Comparison of ENCODE assay signal across 19 mouse cellular contexts in the genomic region with DNA sequence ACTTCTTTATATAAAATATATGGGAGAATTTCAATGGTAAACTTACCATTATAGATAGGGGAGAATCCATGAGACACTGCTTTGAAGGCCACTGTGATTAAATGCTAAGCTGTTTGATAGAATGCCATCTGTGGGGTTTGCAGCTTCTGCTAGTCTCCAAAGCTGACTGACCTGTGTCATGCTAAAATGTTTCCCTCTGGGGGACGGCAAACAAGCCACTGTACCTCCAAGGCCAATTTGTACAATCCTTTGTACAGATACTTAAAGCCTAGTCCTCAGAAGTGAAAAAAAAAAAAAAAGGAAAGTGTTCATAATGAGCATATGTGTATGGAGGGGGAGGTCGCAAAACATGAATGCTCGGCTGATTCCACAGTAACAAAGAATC.
DNase-seq lines count a peak whose midpoint lies in the region; ATAC-seq and TF ChIP-seq lines count a peak whose summit lies in the region.
"Had no signal": no experiment of that assay in that cellular context is flagged by ENCODE, and none has a peak within 500 bp of the region (broad histone marks: within the 10 kb centered on the region; RNA-seq: fewer than 3 reads in every experiment).

No protein-coding gene starts in this region.

- no peak overlapping the region for H3K4me3 ChIP-seq in forebrain, embryonic 11.5 days (ENCODE audit: low read depth, low read length)
- no peak overlapping the region for H3K4me3 ChIP-seq in forebrain, embryonic 16.5 days (replicated peaks; ENCODE audit: low read length)
- no peak overlapping the region for H3K4me3 ChIP-seq in forebrain, embryonic 13.5 days
- no peak overlapping the region for H3K4me3 ChIP-seq in midbrain, embryonic 13.5 days (replicated peaks)
- no peak overlapping the region for H3K4me3 ChIP-seq in stomach, postnatal 0 days (ENCODE audit: low read depth, low read length)
- no peak overlapping the region for H3K4me3 ChIP-seq in kidney, embryonic 15.5 days (replicated peaks)
- H3K4me3 ChIP-seq: embryonic facial prominence, embryonic 13.5 days; heart, embryonic 12.5 days; hindbrain, embryonic 10.5 days; hindbrain, embryonic 15.5 days had no signal

- WGBS in forebrain, embryonic 11.5 days: 50% methylated on average over 3 of the region's 3 CpGs
- WGBS in forebrain, embryonic 16.5 days: 17% methylated on average over 3 of the region's 3 CpGs
- 27% methylated on average over 3 of the region's 3 CpGs for WGBS in forebrain, embryonic 13.5 days
- 36% methylated on average over 3 of the region's 3 CpGs for WGBS in midbrain, embryonic 13.5 days
- 73% methylated on average over 3 of the region's 3 CpGs for WGBS in stomach, postnatal 0 days
- WGBS in kidney, embryonic 15.5 days: 75% methylated on average over 3 of the region's 3 CpGs

- H3K4me1 ChIP-seq in forebrain, embryonic 11.5 days (replicated peaks; ENCODE audit: control insufficient read depth, insufficient read depth, low read length): no peaks in the 10 kb centered on the region
- H3K4me1 ChIP-seq in forebrain, embryonic 16.5 days (replicated peaks; ENCODE audit: control insufficient read depth, insufficient read depth, low read length): no peaks in the 10 kb centered on the region
- H3K4me1 ChIP-seq in forebrain, embryonic 13.5 days: peaks cover 5% of the 10 kb centered on the region
- H3K4me1 ChIP-seq in midbrain, embryonic 13.5 days (replicated peaks): peaks cover 8% of the 10 kb centered on the region; the same call in 1 of the 2 replicates
- H3K4me1 ChIP-seq in stomach, postnatal 0 days (replicated peaks; ENCODE audit: control insufficient read depth, insufficient read depth): no peaks in the 10 kb centered on the region
- H3K4me1 ChIP-seq in kidney, embryonic 15.5 days: no peaks in the 10 kb centered on the region
- H3K4me1 ChIP-seq: embryonic facial prominence, embryonic 13.5 days; heart, embryonic 12.5 days; hindbrain, embryonic 10.5 days; hindbrain, embryonic 15.5 days had no signal

- no peak overlapping the region for H3K9ac ChIP-seq in forebrain, embryonic 11.5 days (ENCODE audit: low read length)
- no peak overlapping the region for H3K9ac ChIP-seq in forebrain, embryonic 16.5 days (replicated peaks; ENCODE audit: low read depth, low read length)
- H3K9ac ChIP-seq in forebrain, embryonic 13.5 days: no peak overlapping the region
- no peak overlapping the region for H3K9ac ChIP-seq in midbrain, embryonic 13.5 days (replicated peaks)
- no peak overlapping the region for H3K9ac ChIP-seq in stomach, postnatal 0 days (ENCODE audit: low read length)
- no peak overlapping the region for H3K9ac ChIP-seq in kidney, embryonic 15.5 days
- H3K9ac ChIP-seq: embryonic facial prominence, embryonic 13.5 days; heart, embryonic 12.5 days; hindbrain, embryonic 15.5 days had no signal

- TF ChIP-seq EP300 in stomach, postnatal 0 days (optimal IDR thresholded peaks at IDR 0.05): no peak

- no peak for TF ChIP-seq CTCF in stomach, postnatal 0 days (IDR thresholded peaks at IDR 0.05; ENCODE audit: low read depth)

- H3K27ac ChIP-seq in forebrain, embryonic 11.5 days (ENCODE audit: low read depth, low read length): peak overlapping the region; percentile 46
- no peak overlapping the region for H3K27ac ChIP-seq in forebrain, embryonic 16.5 days (ENCODE audit: low read length)
- no peak overlapping the region for H3K27ac ChIP-seq in forebrain, embryonic 13.5 days
- H3K27ac ChIP-seq in midbrain, embryonic 13.5 days: peak overlapping the region; percentile 30; the same call in 1 of the 2 replicates
- H3K27ac ChIP-seq in stomach, postnatal 0 days (replicated peaks): no peak overlapping the region
- H3K27ac ChIP-seq in kidney, embryonic 15.5 days: no peak overlapping the region
- H3K27ac ChIP-seq: embryonic facial prominence, embryonic 13.5 days; hindbrain, embryonic 10.5 days; hindbrain, embryonic 15.5 days had no signal

- H3K27me3 ChIP-seq in forebrain, embryonic 11.5 days (ENCODE audit: control insufficient read depth, insufficient read depth, low read length): no peaks in the 10 kb centered on the region
- H3K27me3 ChIP-seq in forebrain, embryonic 16.5 days (replicated peaks; ENCODE audit: control insufficient read depth, insufficient read depth, low read length): no peaks in the 10 kb centered on the region
- H3K27me3 ChIP-seq in forebrain, embryonic 13.5 days: no peaks in the 10 kb centered on the region
- no peaks in the 10 kb centered on the region for H3K27me3 ChIP-seq in midbrain, embryonic 13.5 days
- no peaks in the 10 kb centered on the region for H3K27me3 ChIP-seq in stomach, postnatal 0 days (ENCODE audit: control insufficient read depth, insufficient read depth, low read length)
- H3K27me3 ChIP-seq in kidney, embryonic 15.5 days: no peaks in the 10 kb centered on the region
- H3K27me3 ChIP-seq: embryonic facial prominence, embryonic 13.5 days; heart, embryonic 12.5 days; hindbrain, embryonic 15.5 days had no signal

- peak; percentile 73 for ATAC-seq in forebrain, embryonic 11.5 days (replicated peaks; ENCODE audit: low FRiP score)
- no peak for ATAC-seq in forebrain, embryonic 16.5 days
- peak; percentile 75 for ATAC-seq in forebrain, embryonic 13.5 days
- ATAC-seq in midbrain, embryonic 13.5 days: peak; percentile 91
- ATAC-seq in stomach, postnatal 0 days (ENCODE audit: low FRiP score, low TSS enrichment): no peak
- no peak for ATAC-seq in kidney, embryonic 15.5 days (replicated peaks; ENCODE audit: low FRiP score)
- ATAC-seq: intestine, embryonic 16.5 days; Patski had no signal

- no peaks in the 10 kb centered on the region for H3K9me3 ChIP-seq in forebrain, embryonic 11.5 days (ENCODE audit: control insufficient read depth, low read length)
- H3K9me3 ChIP-seq in forebrain, embryonic 16.5 days (ENCODE audit: control insufficient read depth, low read length): no peaks in the 10 kb centered on the region
- no peaks in the 10 kb centered on the region for H3K9me3 ChIP-seq in forebrain, embryonic 13.5 days (replicated peaks)
- H3K9me3 ChIP-seq in midbrain, embryonic 13.5 days: no peaks in the 10 kb centered on the region
- no peaks in the 10 kb centered on the region for H3K9me3 ChIP-seq in stomach, postnatal 0 days (ENCODE audit: control insufficient read depth, low read length)
- H3K9me3 ChIP-seq in kidney, embryonic 15.5 days (replicated peaks): no peaks in the 10 kb centered on the region
- H3K9me3 ChIP-seq: embryonic facial prominence, embryonic 13.5 days; heart, embryonic 12.5 days; hindbrain, embryonic 10.5 days; hindbrain, embryonic 15.5 days had no signal

- H3K4me2 ChIP-seq in forebrain, embryonic 11.5 days (ENCODE audit: low read depth, low read length, severe bottlenecking): no peak overlapping the region
- H3K4me2 ChIP-seq in forebrain, embryonic 16.5 days (ENCODE audit: low read length): no peak overlapping the region
- H3K4me2 ChIP-seq in forebrain, embryonic 13.5 days: no peak overlapping the region
- H3K4me2 ChIP-seq in midbrain, embryonic 13.5 days (replicated peaks): no peak overlapping the region
- H3K4me2 ChIP-seq in stomach, postnatal 0 days (replicated peaks; ENCODE audit: low read depth): no peak overlapping the region
- H3K4me2 ChIP-seq in kidney, embryonic 15.5 days: no peak overlapping the region
- H3K4me2 ChIP-seq: embryonic facial prominence, embryonic 13.5 days; heart, embryonic 12.5 days; hindbrain, embryonic 15.5 days had no signal

- no peaks in the 10 kb centered on the region for H3K36me3 ChIP-seq in forebrain, embryonic 11.5 days (ENCODE audit: control insufficient read depth, insufficient read depth, low read length)
- no peaks in the 10 kb centered on the region for H3K36me3 ChIP-seq in forebrain, embryonic 16.5 days (ENCODE audit: control insufficient read depth, insufficient read depth)
- H3K36me3 ChIP-seq in forebrain, embryonic 13.5 days (ENCODE audit: poor library complexity, severe bottlenecking): no peaks in the 10 kb centered on the region
- no peaks in the 10 kb centered on the region for H3K36me3 ChIP-seq in midbrain, embryonic 13.5 days
- no peaks in the 10 kb centered on the region for H3K36me3 ChIP-seq in stomach, postnatal 0 days (ENCODE audit: control insufficient read depth, insufficient read depth, low read length)
- H3K36me3 ChIP-seq in kidney, embryonic 15.5 days: no peaks in the 10 kb centered on the region
- H3K36me3 ChIP-seq: embryonic facial prominence, embryonic 13.5 days; heart, embryonic 12.5 days; hindbrain, embryonic 10.5 days; hindbrain, embryonic 15.5 days had no signal

- DNase-seq in forebrain, embryonic 11.5 days (ENCODE audit: low spot score): no peak
- DNase-seq in R1 (ENCODE audit: low read depth, low spot score): peak; percentile 6
- no peak for DNase-seq in lung, postnatal 36 days
- DNase-seq in stomach, postnatal 0 days (ENCODE audit: low spot score): no peak
- DNase-seq: adrenal gland, postnatal 10 days; cerebellum, adult 11-12 months; cerebellum, adult 9-10 months; cerebellum, postnatal 25 days; gastrocnemius, postnatal 14 days had no signal

Comparison
In these comparisons a context has a peak if more than half of its experiments do, and no peak if none do; other contexts are left out.
1. ATAC-seq: peak in forebrain, embryonic 11.5 days (single experiment), forebrain, embryonic 13.5 days (single experiment) and midbrain, embryonic 13.5 days (single experiment); none in forebrain, embryonic 16.5 days (single experiment), stomach, postnatal 0 days (single experiment) and kidney, embryonic 15.5 days (single experiment).
2. H3K27ac ChIP-seq: peak in forebrain, embryonic 11.5 days (single experiment) and midbrain, embryonic 13.5 days (single experiment); none in forebrain, embryonic 16.5 days (single experiment), forebrain, embryonic 13.5 days (single experiment), stomach, postnatal 0 days (single experiment) and kidney, embryonic 15.5 days (single experiment).